Mouse (Mus musculus) cerebellum, adult 2 months (tissue): ENCODE data around the gene Wdr20.

Experiments used
- CTCF ChIP-seq: fragments of 200-500 bp; IDR thresholded peaks from 2 replicates; pipeline ENCODE4 v1.5.1; 2011; ENCODE audit warnings: low read depth, mild to moderate bottlenecking, control low read depth, low read length, moderate library complexity, borderline replicate concordance; ENCODE audit not compliant: insufficient read depth
- POLR2A ChIP-seq: fragments of 200-500 bp; IDR thresholded peaks from 2 replicates; pipeline ENCODE4 v1.6.1; 2011; ENCODE audit warnings: low read length, control low read depth, borderline replicate concordance; ENCODE audit not compliant: insufficient read depth

DNA sequence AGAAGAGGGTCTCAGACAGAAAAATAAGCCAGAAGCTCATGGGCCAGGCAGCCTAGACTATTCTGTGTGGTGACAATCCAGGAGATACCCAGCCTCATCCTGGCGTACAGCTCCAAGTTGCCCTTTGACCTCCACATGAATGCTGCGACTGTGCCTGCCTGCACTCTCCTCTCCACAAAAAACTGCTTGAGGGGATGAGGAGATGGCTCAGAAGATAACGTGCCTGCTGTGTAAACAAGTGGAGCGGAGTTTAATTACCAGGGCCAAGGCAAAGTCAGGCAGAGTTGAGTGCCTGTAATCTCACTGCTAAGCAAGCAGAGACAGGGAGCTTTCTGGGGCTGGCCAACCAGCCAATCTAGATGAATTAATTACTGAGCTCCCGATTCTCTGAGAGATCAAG lies 21.7 kb upstream of the Wdr20 start:
- TF ChIP-seq POLR2A (no peak), CTCF (no peak)
